Mouse (Mus musculus) lung, embryonic 16.5 days (tissue): ENCODE data around the gene A930017K11Rik. TPM values are rescaled to one million over a fixed set of nuclear protein-coding genes. Genes with fewer than 3 reads are reported as not detected.

ENCODE experiments used
- ATAC-seq: fragments of 200-750 bp; cut with Nextera tagmentation; 2 replicates; pipeline ENCODE4 v1.8.0; 2017; ENCODE audit warnings: low read depth, mild to moderate bottlenecking, moderate library complexity
- H3K27ac ChIP-seq: fragments of 300-500 bp; sonication (generic); 2 replicates; pipeline ENCODE4 v1.5.1; 2014; ENCODE audit warnings: mild to moderate bottlenecking, control low read depth, low read length
- H3K27me3 ChIP-seq: fragments of 300-500 bp; sonication (generic); 2 replicates; pipeline ENCODE4 v1.6.1; 2014; ENCODE audit warnings: low read depth, low read length, mixed read lengths; ENCODE audit not compliant: control insufficient read depth, insufficient read depth
- H3K36me3 ChIP-seq: fragments of 300-500 bp; sonication (generic); 2 replicates; pipeline ENCODE4 v1.6.1; 2014; ENCODE audit warnings: low read length; ENCODE audit not compliant: control insufficient read depth, insufficient read depth
- H3K4me1 ChIP-seq: fragments of 300-500 bp; sonication (generic); replicated peaks from 2 replicates; pipeline ENCODE4 v1.6.1; 2014; ENCODE audit warnings: low read length, mixed read lengths; ENCODE audit not compliant: control insufficient read depth, insufficient read depth
- H3K4me2 ChIP-seq: fragments of 300-500 bp; sonication (generic); 2 replicates; pipeline ENCODE4 v1.6.1; 2014; ENCODE audit warnings: low read depth, low read length, control low read depth
- H3K4me3 ChIP-seq: fragments of 300-500 bp; sonication (generic); 2 replicates; pipeline ENCODE4 v1.5.1; 2014; ENCODE audit warnings: mild to moderate bottlenecking, low read length, control low read depth
- H3K9ac ChIP-seq: fragments of 300-500 bp; sonication (generic); 2 replicates; pipeline ENCODE4 v1.6.1; 2014; ENCODE audit warnings: low read length, control low read depth
- H3K9me3 ChIP-seq: fragments of 300-500 bp; sonication (generic); 2 replicates; pipeline ENCODE4 v1.6.1; 2016; ENCODE audit warnings: low read length; ENCODE audit not compliant: control insufficient read depth
- WGBS: fragments of 180-500 bp; shearing (Covaris S2); extraction: QIAGEN DNeasy Blood & Tissue Kit; methylation state at CpG from one replicate; pipeline ENCODE4 v1.1.7; 2014; 5-methylcytosine and 5-hydroxymethylcytosine counted together
- polyA plus RNA-seq: library from polyadenylated mRNA; unstranded; fragments of >200 nt; fragmentation: Nextera tagmentation; extraction: Ambion mirVana; gene quantifications from 2 replicates; pipeline ENCODE4 v1.2.1, GENCODE M21; 2015

A930017K11Rik gene
- 0.08 and 0.16 TPM in 2 replicates for polyA plus RNA-seq

- WGBS = 1% methylated on average over 55 of the region's 58 CpGs
- no peaks in the 10 kb centered on the region for H3K9me3 ChIP-seq
- H3K4me3 ChIP-seq = peak within 1 kb of the TSS; percentile 49
- peaks cover 44% of the 10 kb centered on the region for H3K27me3 ChIP-seq
- peaks cover 13% of the 10 kb centered on the region for H3K4me1 ChIP-seq
- peak; percentile 65; the same call in 1 of the 2 replicates for ATAC-seq
- peak within 1 kb of the TSS; percentile 82 for H3K4me2 ChIP-seq
- H3K36me3 ChIP-seq = no peaks in the 10 kb centered on the region
- no peak within 1 kb of the TSS for H3K27ac ChIP-seq
- H3K9ac ChIP-seq = peak within 1 kb of the TSS; percentile 60
Observed at GRCm38 (mm10) chr17:25951803-25952623, at the start of gene A930017K11Rik. TSS of gene A930017K11Rik (minus strand) at chr17:25952565.

- Histone ChIP-seq H3K27me3 (no peaks in the 10 kb centered on the region), H3K4me1 (no peaks in the 10 kb centered on the region), H3K4me3 (no peak overlapping the region), H3K9me3 (no peaks in the 10 kb centered on the region), H3K4me2 (no peak overlapping the region), H3K9ac (no peak overlapping the region), H3K27ac (no peak overlapping the region), H3K36me3 (0 out of 2 replicates have a peak, but pooled peaks cover 2% of the 10 kb centered on the region)
- 88% methylated on average over 11 of the region's 11 CpGs for WGBS
- ATAC-seq = no peak
Observed at GRCm38 (mm10) chr17:25998425-25998824, 46.1 kb upstream of the A930017K11Rik start.

- no peaks in the 10 kb centered on the region for H3K27me3 ChIP-seq
- H3K9me3 ChIP-seq = no peaks in the 10 kb centered on the region
- no peaks in the 10 kb centered on the region for H3K4me1 ChIP-seq
- H3K9ac ChIP-seq = no peak overlapping the region
- no peak overlapping the region for H3K4me3 ChIP-seq
- no peak overlapping the region for H3K27ac ChIP-seq
- peaks cover 16% of the 10 kb centered on the region for H3K36me3 ChIP-seq
- no peak for ATAC-seq
- H3K4me2 ChIP-seq = no peak overlapping the region
- 83% methylated on average over 3 of the region's 3 CpGs for WGBS
Observed at GRCm38 (mm10) chr17:25993489-25993888, 41.1 kb upstream of the A930017K11Rik start.

- H3K4me2 ChIP-seq = no peak overlapping the region
- peaks cover 16% of the 10 kb centered on the region for H3K36me3 ChIP-seq
- H3K9me3 ChIP-seq = no peaks in the 10 kb centered on the region
- no peak overlapping the region for H3K9ac ChIP-seq
- no peaks in the 10 kb centered on the region for H3K27me3 ChIP-seq
- no peak overlapping the region for H3K4me3 ChIP-seq
- H3K4me1 ChIP-seq = no peaks in the 10 kb centered on the region
- H3K27ac ChIP-seq = no peak overlapping the region
- WGBS = 95% methylated on average over 4 of the region's 4 CpGs
- no peak for ATAC-seq
Observed at GRCm38 (mm10) chr17:25992274-25992673, 39.9 kb upstream of the A930017K11Rik start.

GRCm38 (mm10) chr17:25990331-25990730 is 38.0 kb upstream of the A930017K11Rik start:
- Histone ChIP-seq H3K9ac (no peak overlapping the region), H3K4me1 (peaks cover 6% of the 10 kb centered on the region), H3K27ac (no peak overlapping the region), H3K27me3 (no peaks in the 10 kb centered on the region), H3K4me2 (no peak overlapping the region), H3K4me3 (no peak overlapping the region), H3K36me3 (peaks cover 16% of the 10 kb centered on the region), H3K9me3 (no peaks in the 10 kb centered on the region)
- ATAC-seq = no peak
- WGBS = 90% methylated on average over 5 of the region's 5 CpGs

GRCm38 (mm10) chr17:25985306-25986294 is 33.2 kb upstream of the A930017K11Rik start, which contains the start of gene Capn15:
TSS of gene Capn15 (minus strand) at chr17:25985796.
- Histone ChIP-seq H3K27me3 (no peaks in the 10 kb centered on the region), H3K9ac (peak within 1 kb of the TSS; percentile 91), H3K4me1 (peaks cover 21% of the 10 kb centered on the region), H3K27ac (peak within 1 kb of the TSS; percentile 82), H3K9me3 (no peaks in the 10 kb centered on the region), H3K4me3 (peak within 1 kb of the TSS; percentile 87), H3K4me2 (peak within 1 kb of the TSS; percentile 83), H3K36me3 (no peaks in the 10 kb centered on the region; the same call in 1 of the 2 replicates)
- ATAC-seq = peak; percentile 100
- under 1% methylated on average over 91 of the region's 91 CpGs for WGBS

- 9% methylated on average over 17 of the region's 17 CpGs for WGBS
- peaks cover 26% of the 10 kb centered on the region for H3K4me1 ChIP-seq
- no peaks in the 10 kb centered on the region for H3K9me3 ChIP-seq
- ATAC-seq = no peak
- H3K27me3 ChIP-seq = no peaks in the 10 kb centered on the region
- H3K4me3 ChIP-seq = peak overlapping the region; percentile 87
- H3K27ac ChIP-seq = peak overlapping the region; percentile 82
- H3K36me3 ChIP-seq = no peaks in the 10 kb centered on the region
- H3K4me2 ChIP-seq = peak overlapping the region; percentile 83
- peak overlapping the region; percentile 91 for H3K9ac ChIP-seq
Observed at GRCm38 (mm10) chr17:25984556-25985305, 32.4 kb upstream of the A930017K11Rik start.

GRCm38 (mm10) chr17:25984066-25984465 is 31.7 kb upstream of the A930017K11Rik start:
- H3K4me2 ChIP-seq = peak overlapping the region; percentile 83
- no peaks in the 10 kb centered on the region for H3K9me3 ChIP-seq
- WGBS = 94% methylated on average over 1 of the region's 1 CpGs
- no peak overlapping the region for H3K9ac ChIP-seq
- no peak overlapping the region for H3K27ac ChIP-seq
- H3K36me3 ChIP-seq = no peaks in the 10 kb centered on the region
- H3K4me1 ChIP-seq = peaks cover 26% of the 10 kb centered on the region
- ATAC-seq = no peak
- H3K4me3 ChIP-seq = peak overlapping the region; percentile 87; the same call in 1 of the 2 replicates
- H3K27me3 ChIP-seq = no peaks in the 10 kb centered on the region
